Mouse (Mus musculus): ENCODE results near the gene Rsl24d1. TPM values are rescaled to one million over a fixed set of nuclear protein-coding genes. Genes with fewer than 3 reads are reported as not detected.

Gene Rsl24d1
- polyA plus RNA-seq, 1 experiment from 2014 or later = 83.9 TPM

DNA sequence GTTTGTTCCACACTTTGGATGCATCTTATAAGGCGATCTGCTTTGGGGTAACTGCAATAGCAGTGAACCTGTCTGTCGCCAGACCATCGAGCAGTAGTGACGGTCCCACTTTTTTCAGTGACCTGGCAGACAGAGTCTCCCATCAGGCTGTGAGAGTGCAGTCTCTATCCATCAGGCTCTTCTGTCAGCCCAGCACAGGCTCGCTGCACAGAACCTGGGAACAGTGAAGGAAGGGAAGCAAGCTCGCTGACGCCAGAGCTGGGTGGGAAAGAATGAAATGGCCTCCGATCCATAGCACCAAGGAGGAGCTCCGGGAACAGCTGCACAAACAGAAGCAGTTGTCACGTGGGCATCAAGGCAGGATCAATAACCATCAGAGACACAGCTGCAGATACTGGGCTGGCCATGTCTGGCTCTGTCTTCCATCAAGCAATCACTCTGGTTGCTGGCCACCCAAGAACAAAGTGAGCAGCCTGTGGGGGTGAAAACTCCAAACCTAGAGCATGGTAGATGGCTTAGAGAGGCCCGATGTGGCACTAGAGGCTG lies 24.2 kb downstream of the Rsl24d1 start:
- H3K4me3 ChIP-seq = no peak overlapping the region
- H3K36me3 ChIP-seq = no peaks in the 10 kb centered on the region
- WGBS = 49% methylated on average over 11 of the region's 11 CpGs
- H3K4me1 ChIP-seq = no peaks in the 10 kb centered on the region
- ATAC-seq (ENCODE audit: extremely low read depth, insufficient number of reproducible peaks, low FRiP score, low TSS enrichment) = no peak
- no peak overlapping the region for H3K4me2 ChIP-seq
- no peak overlapping the region for H3K27ac ChIP-seq (replicated peaks)
- H3K9ac ChIP-seq = no peak overlapping the region
- 0 out of 2 replicates have a peak, but pooled peaks cover 4% of the 10 kb centered on the region for H3K9me3 ChIP-seq
- no peaks in the 10 kb centered on the region for H3K27me3 ChIP-seq (replicated peaks)

DNA sequence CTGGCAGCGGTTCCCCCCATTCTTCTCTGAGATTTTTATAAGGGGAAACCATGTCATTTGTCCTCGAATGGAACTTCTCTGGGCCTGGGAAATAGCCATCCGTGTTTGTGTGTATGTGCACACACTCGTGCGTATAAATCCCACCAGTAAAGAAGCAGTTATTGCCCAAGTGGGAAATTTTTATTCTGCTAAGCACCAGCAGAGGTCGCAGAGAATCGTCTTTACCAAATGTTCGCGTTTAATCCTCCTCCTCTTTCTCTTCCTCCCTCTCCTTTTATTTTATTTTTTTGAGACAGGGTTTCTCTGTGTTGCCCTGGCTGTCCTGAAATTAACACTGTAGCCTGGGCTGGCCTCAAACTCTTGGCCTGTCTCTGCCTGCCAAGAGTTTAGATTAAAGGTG lies 41.1 kb downstream of the Rsl24d1 start:
- H3K4me2 ChIP-seq = no peak overlapping the region
- no peaks in the 10 kb centered on the region for H3K27me3 ChIP-seq (replicated peaks)
- H3K36me3 ChIP-seq = no peaks in the 10 kb centered on the region
- 43% methylated on average over 9 of the region's 9 CpGs for WGBS
- no peaks in the 10 kb centered on the region for H3K4me1 ChIP-seq
- no peaks in the 10 kb centered on the region for H3K9me3 ChIP-seq
- H3K4me3 ChIP-seq = no peak overlapping the region
- no peak for ATAC-seq (ENCODE audit: extremely low read depth, insufficient number of reproducible peaks, low FRiP score, low TSS enrichment)
- no peak overlapping the region for H3K27ac ChIP-seq (replicated peaks)
- H3K9ac ChIP-seq = no peak overlapping the region

DNA sequence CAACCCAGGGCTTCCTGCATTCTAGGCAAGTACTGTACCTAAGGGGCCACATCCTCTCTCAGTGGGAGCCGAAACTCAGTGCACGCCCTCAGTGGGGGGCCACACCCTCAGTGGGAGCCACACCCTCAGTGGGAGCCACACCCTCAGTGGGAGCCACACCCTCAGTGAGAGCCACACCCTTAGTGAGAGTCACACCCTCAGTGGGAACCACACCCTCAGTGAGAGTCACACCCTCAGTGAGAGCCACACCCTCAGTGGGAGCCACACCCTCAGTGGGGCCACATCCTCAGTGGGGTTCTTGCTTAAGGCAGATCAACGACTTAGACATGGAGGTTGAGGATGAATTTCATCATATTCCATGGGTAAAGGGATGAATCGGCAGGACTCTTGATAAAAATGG lies 44.7 kb downstream of the Rsl24d1 start:
- Histone ChIP-seq H3K4me1 (0 out of 2 replicates have a peak, but pooled peaks cover 4% of the 10 kb centered on the region), H3K4me3 (no peak overlapping the region), H3K27me3 (replicated peaks) (no peaks in the 10 kb centered on the region), H3K9ac (no peak overlapping the region), H3K27ac (replicated peaks) (no peak overlapping the region), H3K36me3 (no peaks in the 10 kb centered on the region), H3K4me2 (no peak overlapping the region), H3K9me3 (no peaks in the 10 kb centered on the region)
- ATAC-seq (ENCODE audit: extremely low read depth, insufficient number of reproducible peaks, low FRiP score, low TSS enrichment) = no peak
- 75% methylated on average over 4 of the region's 4 CpGs for WGBS

DNA sequence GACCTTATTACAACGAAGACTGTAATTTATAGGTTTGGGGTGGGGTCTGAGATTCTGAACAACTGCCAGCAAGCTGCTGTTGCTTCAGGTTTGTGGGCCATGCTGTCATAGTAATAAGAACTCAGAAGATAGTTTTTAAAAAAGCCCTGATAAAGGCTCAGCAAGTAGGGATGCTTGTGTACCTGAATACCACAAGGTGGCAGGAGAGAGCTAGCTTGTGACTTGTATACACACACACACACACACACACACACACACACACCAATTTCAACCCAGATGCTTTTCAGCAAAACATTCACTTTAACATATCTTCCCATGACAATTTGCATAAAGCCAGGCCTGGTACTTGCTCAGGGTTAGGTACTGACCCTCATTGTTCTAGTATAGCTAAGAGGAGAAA lies 46.0 kb downstream of the Rsl24d1 start:
- Histone ChIP-seq H3K9me3 (no peaks in the 10 kb centered on the region), H3K4me3 (no peak overlapping the region), H3K9ac (no peak overlapping the region), H3K36me3 (no peaks in the 10 kb centered on the region), H3K27me3 (replicated peaks) (peaks cover 4% of the 10 kb centered on the region; the same call in 1 of the 2 replicates), H3K27ac (replicated peaks) (no peak overlapping the region), H3K4me2 (no peak overlapping the region), H3K4me1 (0 out of 2 replicates have a peak, but pooled peaks cover 4% of the 10 kb centered on the region)
- no peak for ATAC-seq (ENCODE audit: extremely low read depth, insufficient number of reproducible peaks, low FRiP score, low TSS enrichment)
- 46% methylated on average over 1 of the region's 1 CpGs for WGBS

DNA sequence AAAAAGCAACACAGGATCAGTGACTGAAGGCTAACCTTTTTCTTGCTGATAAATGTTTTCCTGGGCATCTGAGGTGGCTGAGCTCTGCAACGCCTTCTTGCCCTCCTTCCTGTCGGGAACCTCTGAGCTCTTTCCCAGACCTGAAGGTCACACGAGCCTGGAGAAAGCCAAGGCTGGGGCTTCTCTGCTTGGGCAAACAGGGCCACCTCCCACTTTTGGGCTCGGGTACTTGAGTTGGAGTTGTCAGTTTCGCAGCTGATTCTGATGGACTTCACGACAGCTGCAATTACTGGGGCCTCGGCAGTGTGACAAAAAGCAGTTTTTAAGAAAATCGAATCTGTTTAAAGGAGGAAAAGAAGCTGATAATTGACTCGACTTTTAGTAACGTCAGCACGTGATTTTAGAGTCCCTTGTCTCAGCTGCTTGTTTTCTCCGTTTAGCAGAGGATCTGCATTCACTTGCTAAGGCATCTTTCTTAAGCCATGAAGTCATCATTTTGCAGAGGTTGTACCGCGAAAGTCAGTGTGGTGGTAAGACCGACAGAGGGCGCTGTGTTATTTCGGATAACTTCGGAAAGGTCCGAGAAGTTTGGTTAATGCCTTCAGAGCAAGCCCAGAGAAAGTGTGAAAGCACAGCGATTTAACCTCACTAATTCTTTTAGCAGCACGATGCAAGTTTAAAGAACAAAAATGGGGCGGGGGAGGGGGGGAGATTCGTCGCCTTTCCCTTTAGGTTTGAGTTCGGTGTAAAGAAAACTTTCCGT lies 49.5 kb downstream of the Rsl24d1 start:
- WGBS = 8% methylated on average over 26 of the region's 26 CpGs

DNA sequence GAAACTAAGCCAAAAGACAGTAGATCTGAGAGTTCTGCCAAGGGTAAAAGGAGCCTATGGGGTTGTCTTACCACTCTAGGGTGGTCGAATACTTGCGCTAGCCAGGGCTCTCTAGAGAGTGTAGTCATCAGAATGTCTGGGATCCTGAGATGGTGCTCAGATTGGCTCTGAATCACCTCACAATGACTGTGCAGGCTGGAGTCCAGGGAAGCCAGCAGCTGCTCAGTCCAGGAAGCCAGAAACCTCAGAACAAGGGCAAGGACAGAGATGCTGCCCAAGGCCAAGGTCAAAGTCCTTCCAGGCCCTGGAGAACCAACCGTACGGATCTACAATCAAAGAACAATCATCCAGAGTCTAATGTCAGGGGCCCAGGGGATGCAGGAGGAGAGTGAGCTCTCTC lies 52.4 kb downstream of the Rsl24d1 start:
- Histone ChIP-seq H3K9me3 (no peaks in the 10 kb centered on the region), H3K4me2 (no peak overlapping the region), H3K4me3 (no peak overlapping the region), H3K36me3 (no peaks in the 10 kb centered on the region), H3K27ac (replicated peaks) (no peak overlapping the region), H3K4me1 (0 out of 2 replicates have a peak, but pooled peaks cover 4% of the 10 kb centered on the region), H3K27me3 (replicated peaks) (peaks cover 5% of the 10 kb centered on the region; the same call in 1 of the 2 replicates), H3K9ac (no peak overlapping the region)
- WGBS = 75% methylated on average over 4 of the region's 4 CpGs
- no peak for ATAC-seq (ENCODE audit: extremely low read depth, insufficient number of reproducible peaks, low FRiP score, low TSS enrichment)

More for the DNA sequence above, 49.5 kb downstream of the Rsl24d1 start:
- 0 out of 2 replicates have a peak, but pooled peaks cover 4% of the 10 kb centered on the region for H3K4me1 ChIP-seq
- H3K27ac ChIP-seq (replicated peaks) = no peak overlapping the region
- ATAC-seq (ENCODE audit: extremely low read depth, insufficient number of reproducible peaks, low FRiP score, low TSS enrichment) = no peak
- no peaks in the 10 kb centered on the region for H3K36me3 ChIP-seq
- H3K4me3 ChIP-seq = peak overlapping the region; percentile 45
- no peaks in the 10 kb centered on the region for H3K9me3 ChIP-seq
- peaks cover 5% of the 10 kb centered on the region; the same call in 1 of the 2 replicates for H3K27me3 ChIP-seq (replicated peaks)
- H3K4me2 ChIP-seq = peak overlapping the region; percentile 69
- peak overlapping the region; percentile 70 for H3K9ac ChIP-seq

Other genes with a start within 250 kb of the Rsl24d1 start
- 1.8 and 2.0 TPM in 2 replicates for gene Pygo1, start 187.8 kb upstream of the Rsl24d1 start, polyA plus RNA-seq (2015; fragmentation: Nextera tagmentation; extraction: Ambion mirVana)
- gene Dyx1c1, start 154.6 kb upstream of the Rsl24d1 start, polyA plus RNA-seq (2015; fragmentation: Nextera tagmentation; extraction: Ambion mirVana) = 0.62 and 0.88 TPM in 2 replicates
- gene Gm44503, start 154.6 kb upstream of the Rsl24d1 start, polyA plus RNA-seq (2015; fragmentation: Nextera tagmentation; extraction: Ambion mirVana) = not detected in 2 replicates
- 14.3 TPM in 2 replicates for gene Ccpg1os, start 128.0 kb upstream of the Rsl24d1 start, polyA plus RNA-seq (2015; fragmentation: Nextera tagmentation; extraction: Ambion mirVana)
- 25.9 and 29.2 TPM in 2 replicates for gene Ccpg1, start 128.0 kb upstream of the Rsl24d1 start, polyA plus RNA-seq (2015; fragmentation: Nextera tagmentation; extraction: Ambion mirVana)
- gene Pigb, start 73.0 kb upstream of the Rsl24d1 start, polyA plus RNA-seq (2015; fragmentation: Nextera tagmentation; extraction: Ambion mirVana) = 5.7 and 7.1 TPM in 2 replicates
- gene Rab27a, start 68.6 kb upstream of the Rsl24d1 start, polyA plus RNA-seq (2015; fragmentation: Nextera tagmentation; extraction: Ambion mirVana) = 3.5 and 3.6 TPM in 2 replicates
- gene Khdc3, start 11.6 kb upstream of the Rsl24d1 start, polyA plus RNA-seq (2015; fragmentation: Nextera tagmentation; extraction: Ambion mirVana) = not detected in 2 replicates
- gene Gm20509, start 11.0 kb upstream of the Rsl24d1 start, polyA plus RNA-seq (2015; fragmentation: Nextera tagmentation; extraction: Ambion mirVana) = not detected in 2 replicates